In the genomic region with DNA sequence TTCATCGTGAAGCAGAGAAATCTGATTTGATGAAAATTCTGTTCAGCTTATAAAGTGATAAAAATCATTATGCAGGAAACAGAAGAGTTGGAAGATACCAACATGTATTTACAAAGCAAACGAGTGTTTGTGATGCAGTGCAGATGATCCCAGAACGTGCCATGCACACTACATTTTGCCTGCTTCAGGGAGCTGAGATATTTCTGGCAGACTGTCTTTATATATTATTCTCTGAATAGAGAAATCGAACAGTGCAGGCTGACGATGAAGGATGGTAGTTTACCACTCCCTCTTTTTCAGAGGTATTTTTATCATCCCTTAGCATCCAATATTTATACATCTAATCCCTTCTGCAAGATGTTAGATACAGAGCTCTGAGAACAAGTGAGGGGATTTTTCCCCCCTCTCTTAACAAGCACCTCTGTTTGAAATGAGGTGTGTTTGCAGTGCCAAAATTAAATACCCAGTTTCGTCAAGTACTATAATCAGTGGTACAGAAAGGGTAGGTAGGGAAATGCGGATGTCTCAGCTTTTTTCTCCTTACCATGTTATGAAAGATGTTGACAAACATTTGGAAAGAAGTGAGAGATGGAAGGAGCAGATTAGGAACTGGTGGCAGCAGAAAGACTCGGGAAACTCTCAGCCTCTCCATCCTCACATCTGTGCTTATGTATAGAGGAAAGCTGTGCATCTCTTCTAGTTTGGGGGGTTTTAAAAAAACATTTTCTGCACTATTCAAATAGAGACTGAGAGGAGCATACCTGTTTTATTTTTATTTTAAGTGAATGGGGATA, we compare ENCODE assay signal across 9 mouse cellular contexts. TPM values are rescaled to one million over a fixed set of nuclear protein-coding genes. Genes with fewer than 3 reads are reported as not detected.
A peak's percentile ranks its signal among the peaks of the same experiment; 100 is the strongest.
DNase-seq lines count a peak whose midpoint lies in the region; ATAC-seq and TF ChIP-seq lines count a peak whose summit lies in the region.
"Had no signal": no experiment of that assay in that cellular context is flagged by ENCODE, and none has a peak within 500 bp of the region (broad histone marks: within the 10 kb centered on the region; RNA-seq: fewer than 3 reads in every experiment).

A gene (plus strand): TSS at position 770 of the 794 bp plus-strand sequence.

- H3K9me3 ChIP-seq in heart, embryonic 12.5 days (replicated peaks) = no peaks in the 10 kb centered on the region
- H3K9me3 ChIP-seq in forebrain, embryonic 16.5 days (ENCODE audit: control insufficient read depth, low read length) = no peaks in the 10 kb centered on the region
- no peaks in the 10 kb centered on the region for H3K9me3 ChIP-seq in limb, embryonic 11.5 days (ENCODE audit: control insufficient read depth, low read length)

- intact Hi-C loops in heart, postnatal 10 days (cut with DNase I) = no loop called here

- no peaks in the 10 kb centered on the region for H3K4me1 ChIP-seq in heart, embryonic 12.5 days (replicated peaks)
- peaks cover 5% of the 10 kb centered on the region for H3K4me1 ChIP-seq in forebrain, embryonic 16.5 days (replicated peaks; ENCODE audit: control insufficient read depth, insufficient read depth, low read length)
- no peaks in the 10 kb centered on the region for H3K4me1 ChIP-seq in limb, embryonic 11.5 days (ENCODE audit: control insufficient read depth, insufficient read depth, low read length)
- no peaks in the 10 kb centered on the region for H3K4me1 ChIP-seq in thymus, adult 2 months (replicated peaks; ENCODE audit: control insufficient read depth, insufficient read depth, low read length)

- no peak within 1 kb of the TSS for H3K4me3 ChIP-seq in heart, embryonic 12.5 days
- H3K4me3 ChIP-seq in forebrain, embryonic 16.5 days (replicated peaks; ENCODE audit: low read length) = no peak within 1 kb of the TSS
- no peak within 1 kb of the TSS for H3K4me3 ChIP-seq in limb, embryonic 11.5 days (ENCODE audit: low read depth, low read length)
- H3K4me3 ChIP-seq in thymus, adult 2 months (ENCODE audit: control insufficient read depth, insufficient read depth, low read length) = no peak within 1 kb of the TSS
- H3K4me3 ChIP-seq: myocyte had no signal

- WGBS in heart, embryonic 12.5 days = 66% methylated on average over 8 of the region's 8 CpGs
- WGBS in forebrain, embryonic 16.5 days = 54% methylated on average over 8 of the region's 8 CpGs
- 87% methylated on average over 8 of the region's 8 CpGs for WGBS in limb, embryonic 11.5 days
- 86% methylated on average over 8 of the region's 8 CpGs for WGBS in thymus, adult 2 months

- no peak within 1 kb of the TSS for H3K4me2 ChIP-seq in heart, embryonic 12.5 days
- H3K4me2 ChIP-seq in forebrain, embryonic 16.5 days (ENCODE audit: low read length) = peak within 1 kb of the TSS; percentile 19; the same call in 1 of the 2 replicates
- H3K4me2 ChIP-seq in limb, embryonic 11.5 days (ENCODE audit: low read depth, severe bottlenecking) = no peak within 1 kb of the TSS

- no peaks in the 10 kb centered on the region for H3K36me3 ChIP-seq in heart, embryonic 12.5 days
- H3K36me3 ChIP-seq in forebrain, embryonic 16.5 days (ENCODE audit: control insufficient read depth, insufficient read depth) = no peaks in the 10 kb centered on the region
- H3K36me3 ChIP-seq in limb, embryonic 11.5 days (ENCODE audit: control insufficient read depth, insufficient read depth, low read length) = no peaks in the 10 kb centered on the region
- no peaks in the 10 kb centered on the region for H3K36me3 ChIP-seq in thymus, adult 2 months (ENCODE audit: control insufficient read depth, insufficient read depth, low read length)

- ATAC-seq in heart, embryonic 12.5 days (ENCODE audit: insufficient number of reproducible peaks, low FRiP score) = no peak
- ATAC-seq in forebrain, embryonic 16.5 days = peak; percentile 75
- no peak for ATAC-seq in limb, embryonic 11.5 days (ENCODE audit: insufficient number of reproducible peaks, low FRiP score, low TSS enrichment, low read depth)

- no peak for TF ChIP-seq POLR2A in thymus, adult 2 months (IDR thresholded peaks at IDR 0.05; ENCODE audit: control insufficient read depth, extremely low read depth, insufficient read depth, low read length, poor library complexity)

- no peak for TF ChIP-seq CTCF in thymus, adult 2 months (IDR thresholded peaks at IDR 0.05; ENCODE audit: borderline replicate concordance, control insufficient read depth, extremely low read depth, insufficient read depth, low read length, poor library complexity)

- no peak within 1 kb of the TSS for H3K27ac ChIP-seq in heart, embryonic 12.5 days (ENCODE audit: poor library complexity, severe bottlenecking)
- no peak within 1 kb of the TSS for H3K27ac ChIP-seq in forebrain, embryonic 16.5 days (ENCODE audit: low read length)
- H3K27ac ChIP-seq in limb, embryonic 11.5 days (replicated peaks; ENCODE audit: low read depth, low read length) = no peak within 1 kb of the TSS
- H3K27ac ChIP-seq in thymus, adult 2 months (ENCODE audit: control insufficient read depth, insufficient read depth, low read length) = no peak within 1 kb of the TSS

- no peaks in the 10 kb centered on the region for H3K27me3 ChIP-seq in heart, embryonic 12.5 days (replicated peaks)
- H3K27me3 ChIP-seq in forebrain, embryonic 16.5 days (replicated peaks; ENCODE audit: control insufficient read depth, insufficient read depth, low read length) = no peaks in the 10 kb centered on the region
- no peaks in the 10 kb centered on the region for H3K27me3 ChIP-seq in limb, embryonic 11.5 days (ENCODE audit: control insufficient read depth, insufficient read depth, low read length)
- no peaks in the 10 kb centered on the region for H3K27me3 ChIP-seq in thymus, adult 2 months (ENCODE audit: control insufficient read depth, insufficient read depth, low read length)

- no peak within 1 kb of the TSS for H3K9ac ChIP-seq in heart, embryonic 12.5 days
- H3K9ac ChIP-seq in forebrain, embryonic 16.5 days (replicated peaks; ENCODE audit: low read depth, low read length) = no peak within 1 kb of the TSS
- no peak within 1 kb of the TSS for H3K9ac ChIP-seq in limb, embryonic 11.5 days (ENCODE audit: low read length)

- DNase-seq in heart, postnatal 10 days = no peak
- no peak for DNase-seq in adrenal gland, postnatal 14 days
- no peak for DNase-seq in limb, embryonic 11.5 days (ENCODE audit: low spot score)
- no peak for DNase-seq in cerebellum, adult 9-10 months
- DNase-seq in cerebellum, adult 8-10 months = no peak
- DNase-seq in thymus, adult 2 months = no peak

RNA-seq across cellular contexts. Expression of the gene that starts here (rescaled TPM):
- 30.1 and 32.6 TPM in 2 replicates for polyA plus RNA-seq in heart, embryonic 12.5 days (2016; fragmentation: Nextera tagmentation; extraction: Ambion mirVana)
- 1 to 10 TPM; 5.7 to 6.1 TPM for total RNA-seq in heart, postnatal 10 days (2021)
- 99.9 and 101 TPM in 2 replicates for total RNA-seq in adrenal gland, postnatal 14 days (2021)
- 58.1 and 60.0 TPM in 2 replicates for polyA plus RNA-seq in forebrain, embryonic 16.5 days (2015; fragmentation: Nextera tagmentation; extraction: Ambion mirVana)
- 40.1 and 45.1 TPM in 2 replicates for polyA plus RNA-seq in limb, embryonic 11.5 days (2014; fragmentation: Nextera tagmentation; extraction: Ambion mirVana)
- 3.8 and 5.8 TPM in 2 replicates for polyA plus RNA-seq in thymus, adult 2 months (2012; rRNA removed)

Comparison
In these comparisons a context has a peak if more than half of its experiments do, and no peak if none do; other contexts are left out.
1. RNA of the gene that starts here (total RNA-seq): 99.9 to 101 TPM in adrenal gland, postnatal 14 days; 5.7 to 6.1 TPM in heart, postnatal 10 days; every median in the first group is over 10 times any median in the second.